Mouse (Mus musculus) inflammation-experienced regulatory T-cells, adult 6 months (primary cell): ENCODE measurements around the gene A630001G21Rik. TPM values are rescaled to one million over a fixed set of nuclear protein-coding genes. Genes with fewer than 3 reads are reported as not detected.

Experiments
- polyA plus RNA-seq, 3 experiments: library from polyadenylated mRNA; unstranded; fragments of 100-300 nt; shearing (Covaris generic); gene quantifications; one replicate each; pipeline ENCODE4 v1.2.1; 2017

The A630001G21Rik gene
- polyA plus RNA-seq, 3 experiments from 2014 or later: 33.2 to 54.7 (median 43.2) TPM

Other genes with a start within 250 kb of the A630001G21Rik start
- gene G530012D18Rik, start 203.0 kb downstream of the A630001G21Rik start, polyA plus RNA-seq: not detected
- gene Sp110, start 179.8 kb downstream of the A630001G21Rik start, polyA plus RNA-seq: 100 to 1,000 TPM; 202 to 382 (median 308) TPM
- 10 to 100 TPM; 73.5 to 95.8 (median 85.9) TPM for gene Sp140, start 178.3 kb downstream of the A630001G21Rik start, polyA plus RNA-seq
- gene Sp100, start 128.7 kb downstream of the A630001G21Rik start, polyA plus RNA-seq: 100 to 1,000 TPM; 924 to 977 (median 951) TPM
- 10 to 100 TPM; 43.1 to 57.3 (median 50.7) TPM for gene Cab39, start 14.8 kb upstream of the A630001G21Rik start, polyA plus RNA-seq
- gene Itm2c, start 115.6 kb upstream of the A630001G21Rik start, polyA plus RNA-seq: 100 to 1,000 TPM in 2 of 3 experiments, 10 to 100 TPM in 1; 93.4 to 125 (median 112) TPM
- gene 4933407L21Rik, start 149.8 kb upstream of the A630001G21Rik start, polyA plus RNA-seq: 1 to 10 TPM in 1 of 3 experiments, under 1 TPM in 2; 0.49 to 1.4 (median 0.60) TPM
- gene Gpr55, start 182.4 kb upstream of the A630001G21Rik start, polyA plus RNA-seq: 1 to 10 TPM; 2.3 to 5.7 (median 2.6) TPM
- under 1 TPM in 1 of 3 experiments, not detected in 2; 0.39 TPM for gene Spata3, start 238.2 kb upstream of the A630001G21Rik start, polyA plus RNA-seq